Mouse (Mus musculus): ENCODE results near the gene Mical3.

GRCm38 (mm10) chr6:120884436-120884835 is 246.4 kb downstream of the Mical3 start:
- TF ChIP-seq GATA1 (IDR thresholded peaks at IDR 0.05; ENCODE audit: borderline replicate concordance, low read length) (no peak), FLI1 (IDR thresholded peaks at IDR 0.05; ENCODE audit: low read length) (no peak)
